Mouse (Mus musculus) heart, postnatal 0 days (tissue): ENCODE measurements around the gene Lamtor2.

Source experiments
- CTCF ChIP-seq: IDR thresholded peaks from 2 replicates; pipeline ENCODE4 v1.5.1; 2016; ENCODE audit warnings: antibody characterized with exemption, control low read depth, low read depth
- EP300 ChIP-seq: IDR thresholded peaks from 2 replicates; pipeline ENCODE4 v1.6.1; 2016; ENCODE audit warnings: antibody characterized with exemption, low read depth

DNA sequence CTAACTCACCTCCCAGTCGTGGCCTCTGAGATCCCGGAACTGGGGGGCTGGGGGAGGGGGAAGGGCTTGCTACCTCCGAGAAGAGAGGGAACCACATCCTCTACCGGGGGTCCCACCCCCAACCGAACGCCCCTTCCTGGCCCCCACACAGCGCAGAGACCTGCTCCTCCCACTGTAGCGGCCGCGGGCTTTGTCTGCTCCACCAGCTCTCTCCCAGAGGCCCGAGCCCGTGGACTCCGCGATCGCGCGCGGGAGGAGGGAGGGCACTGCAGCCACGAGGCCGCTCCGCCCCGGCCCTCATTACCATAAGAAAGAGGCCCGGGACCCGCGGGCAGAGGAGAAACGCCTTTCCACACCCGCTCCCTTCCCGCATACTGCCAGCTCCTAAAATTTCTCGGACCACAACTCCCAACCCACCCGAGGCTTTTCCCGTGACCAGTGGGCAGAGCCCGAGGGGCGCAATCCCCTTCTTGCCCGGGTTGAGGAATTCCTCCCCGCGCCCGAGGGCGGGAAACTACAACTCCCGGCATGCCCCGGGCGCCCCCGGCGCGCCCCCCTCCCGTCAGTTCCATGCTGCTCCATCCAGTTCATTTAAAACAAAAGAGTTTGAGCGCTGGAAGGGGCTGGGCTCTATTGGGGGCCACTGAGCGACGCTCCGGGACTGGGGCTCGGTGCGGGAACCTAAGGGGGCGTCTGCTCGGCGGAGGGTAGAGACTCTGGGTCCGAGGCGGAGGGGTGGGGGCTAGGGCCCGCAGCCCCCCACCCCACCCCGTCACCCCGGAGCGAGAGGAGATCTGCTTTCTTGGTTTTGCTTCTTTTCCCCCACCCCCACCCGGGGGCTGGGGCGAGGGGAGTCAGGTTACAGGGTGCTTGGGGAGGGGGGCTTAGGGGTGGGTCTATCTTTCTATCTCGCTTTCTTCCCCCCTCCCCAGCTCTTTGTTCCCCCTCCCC lies 21.3 kb downstream of the Lamtor2 start:
- TF ChIP-seq EP300 (no peak), CTCF (no peak)
